In genomic region chr11:117989241-117989640, GRCm38 (mm10) we compare ENCODE assay signal across 17 mouse cellular contexts. TPM values are rescaled to one million over a fixed set of nuclear protein-coding genes. Genes with fewer than 3 reads are reported as not detected.
DNase-seq lines count a peak whose midpoint lies in the region; ATAC-seq and TF ChIP-seq lines count a peak whose summit lies in the region.
"Had no signal": no experiment of that assay in that cellular context is flagged by ENCODE, and none has a peak within 500 bp of the region (broad histone marks: within the 10 kb centered on the region; RNA-seq: fewer than 3 reads in every experiment).

No protein-coding gene starts in this region.

- H3K79me2 ChIP-seq in macrophage (ENCODE audit: inconsistent target): peaks cover 68% of the 10 kb centered on the region

- WGBS in limb, embryonic 13.5 days: 90% methylated on average over 4 of the region's 4 CpGs
- WGBS in limb, embryonic 10.5 days: 93% methylated on average over 4 of the region's 4 CpGs
- 58% methylated on average over 4 of the region's 4 CpGs for WGBS in macrophage (ENCODE audit: missing documents)

- H3K27ac ChIP-seq in limb, embryonic 13.5 days: no peak overlapping the region
- H3K27ac ChIP-seq in limb, embryonic 10.5 days: no peak overlapping the region
- H3K27ac ChIP-seq in bone marrow macrophage, adult 2 months (ENCODE audit: insufficient read depth, low read depth, low read length): peak overlapping the region; percentile 90
- H3K27ac ChIP-seq in macrophage: peak overlapping the region; percentile 84
- H3K27ac ChIP-seq: embryonic facial prominence, embryonic 12.5 days; kidney, embryonic 15.5 days; left cerebral cortex, adult 2 months; midbrain, embryonic 12.5 days had no signal

- H3K27me3 ChIP-seq in limb, embryonic 13.5 days: no peaks in the 10 kb centered on the region
- H3K27me3 ChIP-seq in limb, embryonic 10.5 days (ENCODE audit: low read depth, poor library complexity, severe bottlenecking): no peaks in the 10 kb centered on the region
- no peaks in the 10 kb centered on the region for H3K27me3 ChIP-seq in E14TG2a.4 (ENCODE audit: insufficient read depth, low read length)
- H3K27me3 ChIP-seq: embryonic facial prominence, embryonic 12.5 days; kidney, embryonic 15.5 days; midbrain, embryonic 12.5 days had no signal

- no peak for ATAC-seq in limb, embryonic 13.5 days (ENCODE audit: low FRiP score, low read depth)

- DNase-seq in limb, embryonic 10.5 days (ENCODE audit: low spot score): no peak
- no peak for DNase-seq in kidney, adult 8-10 months
- no peak for DNase-seq in kidney, postnatal 4 days
- DNase-seq: cerebellum, adult 2 months; heart, adult 18-20 months; heart, postnatal 10 days; lung, postnatal 14 days; right cerebral cortex, postnatal 25 days; thymus, adult 18-20 months had no signal

- no peak overlapping the region for H3K4me2 ChIP-seq in limb, embryonic 13.5 days (replicated peaks)
- H3K4me2 ChIP-seq: embryonic facial prominence, embryonic 12.5 days; kidney, embryonic 15.5 days; midbrain, embryonic 12.5 days had no signal

- H3K9ac ChIP-seq in limb, embryonic 13.5 days: 0 out of 2 replicates have a peak overlapping the region, but pooled peaks have one; percentile 4
- H3K9ac ChIP-seq: embryonic facial prominence, embryonic 12.5 days; midbrain, embryonic 12.5 days had no signal

- peaks cover 54% of the 10 kb centered on the region for H3K4me1 ChIP-seq in limb, embryonic 13.5 days
- peaks cover 54% of the 10 kb centered on the region for H3K4me1 ChIP-seq in limb, embryonic 10.5 days
- peaks cover 84% of the 10 kb centered on the region for H3K4me1 ChIP-seq in E14TG2a.4 (replicated peaks; ENCODE audit: low read depth, low read length)
- peaks cover 54% of the 10 kb centered on the region for H3K4me1 ChIP-seq in bone marrow macrophage, adult 2 months (ENCODE audit: control insufficient read depth, insufficient read depth, low read length)

- H3K9me3 ChIP-seq in limb, embryonic 13.5 days: no peaks in the 10 kb centered on the region
- no peaks in the 10 kb centered on the region for H3K9me3 ChIP-seq in limb, embryonic 10.5 days (replicated peaks)
- H3K9me3 ChIP-seq in E14TG2a.4 (ENCODE audit: low read length): no peaks in the 10 kb centered on the region
- H3K9me3 ChIP-seq: embryonic facial prominence, embryonic 12.5 days; kidney, embryonic 15.5 days; midbrain, embryonic 12.5 days had no signal

- H3K4me3 ChIP-seq in limb, embryonic 13.5 days: no peak overlapping the region
- no peak overlapping the region for H3K4me3 ChIP-seq in limb, embryonic 10.5 days
- H3K4me3 ChIP-seq in E14TG2a.4 (replicated peaks; ENCODE audit: low read length): peak overlapping the region; percentile 24; the same call in 1 of the 2 replicates
- H3K4me3 ChIP-seq in bone marrow macrophage, adult 2 months (ENCODE audit: insufficient read depth, low read length): peak overlapping the region; percentile 17
- no peak overlapping the region for H3K4me3 ChIP-seq in macrophage (ENCODE audit: inconsistent target)
- H3K4me3 ChIP-seq: embryonic facial prominence, embryonic 12.5 days; kidney, embryonic 15.5 days; left cerebral cortex, adult 2 months; midbrain, embryonic 12.5 days had no signal

- no peak for TF ChIP-seq POLR2A in bone marrow macrophage, adult 2 months (IDR thresholded peaks at IDR 0.05; ENCODE audit: borderline replicate concordance, low read depth, low read length)

- TF ChIP-seq CTCF in E14TG2a.4 (conservative IDR thresholded peaks at IDR 0.05; ENCODE audit: low read length): no peak
- TF ChIP-seq CTCF in bone marrow macrophage, adult 2 months (IDR thresholded peaks at IDR 0.05; ENCODE audit: low read depth, low read length): no peak

- no peaks in the 10 kb centered on the region for H3K36me3 ChIP-seq in limb, embryonic 13.5 days
- H3K36me3 ChIP-seq in limb, embryonic 10.5 days: 0 out of 2 replicates have a peak, but pooled peaks cover 3% of the 10 kb centered on the region
- H3K36me3 ChIP-seq in E14TG2a.4 (ENCODE audit: insufficient read depth, low read length): peaks cover 26% of the 10 kb centered on the region
- H3K36me3 ChIP-seq in macrophage (ENCODE audit: inconsistent target): no peaks in the 10 kb centered on the region
- H3K36me3 ChIP-seq: embryonic facial prominence, embryonic 12.5 days; kidney, embryonic 15.5 days; midbrain, embryonic 12.5 days had no signal

RNA-seq across cellular contexts. Expression of gene Pgs1, which starts 3.1 kb away (rescaled TPM):
- polyA plus RNA-seq in limb, embryonic 13.5 days (2015; fragmentation: Nextera tagmentation; extraction: Ambion mirVana): 34.4 and 35.7 TPM in 2 replicates
- 47.1 and 47.4 TPM in 2 replicates for polyA plus RNA-seq in limb, embryonic 10.5 days (2016; fragmentation: Nextera tagmentation; extraction: Ambion mirVana)
- polyA plus RNA-seq in bone marrow macrophage, adult 2 months (2012; ENCODE audit: insufficient read depth, insufficient read length, missing spikeins): 35.4 and 37.1 TPM in 2 replicates
- total RNA-seq in macrophage (2018; cell fraction: chromatin; rRNA removed): 100 to 1,000 TPM; 115 to 839 (median 194) TPM
- 10 to 100 TPM; 18.3 to 57.3 (median 29.4) TPM for total RNA-seq in macrophage (2018; cell fraction: cytosol; rRNA removed)
- 100 to 1,000 TPM in 16 of 26 experiments, 10 to 100 TPM in 10; 65.7 to 895 (median 111) TPM for total RNA-seq in macrophage (2018; cell fraction: nucleus; rRNA removed)
- polyA plus RNA-seq in macrophage (2018): 12.0 to 40.0 TPM (median 28.0 TPM) in 3 replicates

RNA-seq across cellular contexts. Expression of gene Socs3, which starts 19.4 kb away (rescaled TPM):
- polyA plus RNA-seq in limb, embryonic 13.5 days (2015; fragmentation: Nextera tagmentation; extraction: Ambion mirVana): 15.6 and 15.8 TPM in 2 replicates
- 11.2 and 13.2 TPM in 2 replicates for polyA plus RNA-seq in limb, embryonic 10.5 days (2016; fragmentation: Nextera tagmentation; extraction: Ambion mirVana)
- 6.9 and 7.1 TPM in 2 replicates for polyA plus RNA-seq in bone marrow macrophage, adult 2 months (2012; ENCODE audit: insufficient read depth, insufficient read length, missing spikeins)
- 100 to 1,000 TPM in 18 of 26 experiments, 10 to 100 TPM in 5, 1 to 10 TPM in 3; 3.6 to 749 (median 239) TPM for total RNA-seq in macrophage (2018; cell fraction: chromatin; rRNA removed)
- 1,000 to 10,000 TPM in 3 of 26 experiments, 100 to 1,000 TPM in 15, 10 to 100 TPM in 6, 1 to 10 TPM in 2; 3.4 to 1,133 (median 302) TPM for total RNA-seq in macrophage (2018; cell fraction: cytosol; rRNA removed)
- 1,000 to 10,000 TPM in 2 of 26 experiments, 100 to 1,000 TPM in 17, 10 to 100 TPM in 6, 1 to 10 TPM in 1; 3.2 to 1,503 (median 563) TPM for total RNA-seq in macrophage (2018; cell fraction: nucleus; rRNA removed)
- polyA plus RNA-seq in macrophage (2018): 2.0 to 6.9 TPM (median 2.3 TPM) in 3 replicates

Comparison
In these comparisons a context has a peak if more than half of its experiments do, and no peak if none do; other contexts are left out.
1. H3K27ac ChIP-seq: peak in bone marrow macrophage, adult 2 months (single experiment) and macrophage (single experiment); none in limb, embryonic 13.5 days (single experiment) and limb, embryonic 10.5 days (single experiment).
2. H3K4me3 ChIP-seq: peak in E14TG2a.4 (single experiment) and bone marrow macrophage, adult 2 months (single experiment); none in limb, embryonic 13.5 days (single experiment), limb, embryonic 10.5 days (single experiment) and macrophage (single experiment).